Mouse (Mus musculus) bone marrow, adult 2 months (tissue): ENCODE measurements around the gene Ccdc157.

Experiments used
- CTCF ChIP-seq: fragments of 200-500 bp; IDR thresholded peaks from 2 replicates; pipeline ENCODE4 v1.5.1; 2011; ENCODE audit warnings: low read length, control low read depth; ENCODE audit not compliant: control insufficient read depth, insufficient read depth
- POLR2A ChIP-seq: fragments of 200-500 bp; IDR thresholded peaks from 2 replicates; pipeline ENCODE4 v1.6.1; 2011; ENCODE audit warnings: low read depth, mild to moderate bottlenecking, control low read depth, low read length, borderline replicate concordance; ENCODE audit not compliant: control insufficient read depth

DNA sequence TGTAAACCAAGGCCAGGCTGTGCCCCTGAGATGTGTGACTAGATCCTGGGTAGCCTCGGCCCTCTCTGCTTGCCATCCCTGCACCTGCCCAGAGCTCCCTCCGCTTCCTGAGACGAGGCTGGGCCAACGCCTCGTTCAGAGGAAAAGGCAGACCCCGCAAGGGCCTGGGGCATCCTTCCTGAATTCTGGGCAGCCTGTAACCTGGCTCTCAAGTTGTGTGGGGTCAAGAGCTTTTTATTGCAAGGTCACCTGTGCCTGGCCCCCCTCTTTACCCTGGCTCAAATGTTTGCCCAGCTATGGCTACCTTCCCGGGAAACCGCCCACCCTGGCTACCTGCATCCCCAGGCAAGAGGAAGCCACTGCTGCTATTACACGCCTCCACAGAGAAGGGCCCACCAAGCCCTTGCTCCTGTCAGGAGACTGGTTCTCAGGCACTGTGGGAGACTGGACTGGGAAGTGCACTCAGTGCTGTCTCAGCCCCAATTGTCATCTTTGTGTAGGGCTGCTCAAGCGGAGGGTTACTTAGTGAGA lies 62.9 kb downstream of the Ccdc157 start:
- no peak for TF ChIP-seq CTCF
- no peak for TF ChIP-seq POLR2A
